Mouse (Mus musculus): ENCODE data around the gene Tmem215. TPM values are rescaled to one million over a fixed set of nuclear protein-coding genes. Genes with fewer than 3 reads are reported as not detected.

Tmem215 gene
- 0.08 TPM in 1 of 2 replicates, not detected in the other for polyA plus RNA-seq (2012; rRNA removed)

DNA sequence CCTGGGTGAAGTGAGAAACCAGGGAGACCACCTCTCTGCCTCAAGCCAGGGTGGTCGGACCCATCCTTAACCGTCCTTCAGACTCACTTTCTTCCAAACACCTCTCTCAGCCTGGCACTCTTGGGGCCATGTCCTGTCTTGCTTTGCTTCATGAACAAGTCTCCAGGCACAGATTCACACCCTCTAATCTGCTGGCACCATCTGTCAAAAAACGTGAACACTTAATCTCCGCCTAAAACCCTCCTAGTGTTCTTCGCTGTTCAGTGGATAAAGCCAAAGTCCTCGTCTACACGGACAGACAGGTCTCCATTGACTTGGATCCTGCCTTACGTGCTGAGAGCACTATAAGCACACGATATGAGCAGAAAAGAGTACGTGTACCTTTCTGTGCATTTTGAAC is at the start of gene Tmem215:
Tmem215 (plus strand) TSS at position 301 of the 400 bp plus-strand sequence.
- no peak for DNase-seq (ENCODE audit: low read depth)

- DNase-seq (ENCODE audit: low read depth), result no peak
Measured at GRCm38 (mm10) chr4:40431916-40432315, 40.1 kb upstream of the Tmem215 start.

DNA sequence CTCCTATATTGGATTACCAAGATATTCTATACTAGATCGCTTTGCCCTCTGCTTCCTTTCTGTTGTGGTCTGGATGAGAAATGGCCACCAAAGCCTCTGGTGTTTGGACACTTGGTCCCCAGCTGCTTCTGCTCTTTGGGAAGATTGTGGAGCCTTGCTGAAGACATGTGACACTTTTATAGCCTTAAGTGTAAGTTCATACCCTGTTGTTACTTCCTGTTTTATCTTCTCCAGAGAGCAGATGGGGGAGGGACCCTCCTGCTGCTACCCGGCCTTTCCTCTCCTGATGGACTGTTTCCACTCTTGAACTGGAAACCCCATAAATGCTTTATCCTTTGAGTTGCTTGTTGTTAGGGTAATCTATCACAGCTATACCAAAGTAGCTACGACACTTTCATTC is 38.6 kb upstream of the Tmem215 start:
- no peak for DNase-seq (ENCODE audit: low read depth)

GRCm38 (mm10) chr4:40434388-40434787 is 37.6 kb upstream of the Tmem215 start:
- DNase-seq (ENCODE audit: low read depth), result no peak

DNA sequence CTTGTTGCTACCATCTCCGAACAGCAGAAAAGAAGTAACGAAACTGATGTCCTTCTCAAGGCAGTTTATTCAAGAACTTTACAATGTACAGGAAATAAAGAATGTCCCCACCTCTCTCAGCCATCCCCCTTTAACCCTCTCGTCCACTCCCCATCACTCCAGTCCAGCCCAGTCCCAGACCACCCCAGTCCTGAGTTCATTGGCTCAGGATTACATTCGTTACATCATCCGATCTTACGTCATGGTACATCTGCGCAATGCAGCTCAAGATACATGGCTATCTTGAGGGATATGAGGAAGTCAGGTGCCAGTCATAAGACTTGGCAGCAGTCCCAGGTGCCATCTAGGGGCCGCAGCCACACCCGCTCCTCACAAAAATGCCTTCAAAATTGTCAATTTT is 28.4 kb upstream of the Tmem215 start:
- no peak for DNase-seq (ENCODE audit: low read depth)

- no peak for DNase-seq (ENCODE audit: low read depth)
Measured at GRCm38 (mm10) chr4:40472700-40473530, 935 bp downstream of the Tmem215 start.

DNA sequence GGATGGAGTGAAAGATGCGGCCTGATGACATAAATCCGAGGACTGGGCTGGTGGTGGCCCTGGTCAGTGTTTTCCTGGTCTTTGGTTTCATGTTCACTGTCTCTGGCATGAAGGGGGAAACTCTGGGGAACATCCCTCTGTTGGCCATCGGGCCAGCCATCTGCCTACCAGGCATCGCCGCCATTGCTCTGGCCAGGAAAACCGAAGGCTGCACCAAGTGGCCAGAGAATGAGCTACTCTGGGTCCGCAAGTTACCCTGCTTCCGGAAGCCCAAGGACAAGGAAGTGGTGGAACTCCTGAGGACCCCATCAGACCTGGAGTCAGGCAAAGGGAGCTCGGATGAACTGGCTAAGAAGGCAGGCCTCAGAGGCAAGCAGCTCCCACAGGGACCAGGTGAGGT is 1.9 kb downstream of the Tmem215 start:
- no peak for DNase-seq (ENCODE audit: low read depth)

GRCm38 (mm10) chr4:40477963-40478362 is 6.0 kb downstream of the Tmem215 start:
- no peak for DNase-seq (ENCODE audit: low read depth)

- no peak for DNase-seq (ENCODE audit: low read depth)
Measured at GRCm38 (mm10) chr4:40486546-40486945, 14.6 kb downstream of the Tmem215 start.

DNA sequence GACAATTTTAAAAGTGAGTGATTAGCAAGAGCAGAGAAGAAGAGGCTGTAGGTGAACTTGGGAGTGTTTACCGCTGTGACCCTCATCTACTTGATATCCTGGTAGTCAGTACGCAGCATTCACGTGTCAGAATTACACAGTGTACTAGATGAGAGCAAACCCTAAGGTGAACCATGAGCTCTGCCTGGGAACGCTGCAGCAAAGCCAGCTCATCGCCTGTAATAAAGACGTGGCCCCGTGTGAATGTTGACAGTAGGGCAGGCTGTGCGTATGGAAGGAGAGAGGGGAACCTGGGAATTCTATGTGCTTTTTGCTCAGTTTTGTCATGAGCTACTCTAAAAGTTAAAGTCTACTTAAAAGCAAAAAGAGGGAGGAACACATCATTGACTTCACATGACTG is 19.8 kb downstream of the Tmem215 start:
- no peak for DNase-seq (ENCODE audit: low read depth)

GRCm38 (mm10) chr4:40496354-40496753 is 24.4 kb downstream of the Tmem215 start:
- DNase-seq (ENCODE audit: low read depth), result no peak

GRCm38 (mm10) chr4:40496828-40497227 is 24.8 kb downstream of the Tmem215 start:
- DNase-seq (ENCODE audit: low read depth), result no peak

DNA sequence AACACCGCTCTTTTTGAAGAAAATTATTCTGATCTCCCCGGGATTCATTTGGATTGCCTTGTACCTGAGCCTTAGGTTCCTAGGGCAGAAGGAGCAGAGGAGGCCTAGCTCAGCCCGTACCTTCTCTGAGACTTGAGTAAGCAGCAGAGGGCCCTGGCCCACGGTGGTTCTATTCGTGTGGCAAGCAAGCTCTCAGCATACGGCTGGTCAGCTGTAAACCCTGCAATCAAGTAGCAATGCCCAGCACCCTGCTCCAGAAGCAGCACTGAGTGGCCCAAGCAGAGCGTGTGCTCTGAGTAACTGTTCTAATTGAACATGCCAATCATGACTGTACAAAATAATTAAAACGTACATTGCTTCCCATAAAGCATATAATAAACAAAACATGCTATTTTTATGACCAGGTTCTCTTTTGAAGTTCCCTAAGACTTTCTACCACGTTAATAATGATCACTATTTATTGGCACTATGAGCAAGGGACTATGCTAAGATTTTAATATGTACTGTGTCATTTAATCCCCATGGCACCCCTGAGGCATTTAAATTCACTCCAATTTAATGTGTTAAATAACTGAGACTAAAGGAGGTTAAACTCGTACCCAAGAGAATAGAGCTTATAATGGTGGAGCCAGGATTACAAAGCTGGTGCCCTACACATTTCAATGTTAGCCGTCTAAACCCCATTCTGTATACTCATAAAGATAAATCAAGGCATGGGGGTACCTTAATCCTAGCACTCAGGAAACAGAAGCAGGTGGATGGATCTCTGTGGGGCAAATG is 28.0 kb downstream of the Tmem215 start:
- no peak for DNase-seq (ENCODE audit: low read depth)

DNA sequence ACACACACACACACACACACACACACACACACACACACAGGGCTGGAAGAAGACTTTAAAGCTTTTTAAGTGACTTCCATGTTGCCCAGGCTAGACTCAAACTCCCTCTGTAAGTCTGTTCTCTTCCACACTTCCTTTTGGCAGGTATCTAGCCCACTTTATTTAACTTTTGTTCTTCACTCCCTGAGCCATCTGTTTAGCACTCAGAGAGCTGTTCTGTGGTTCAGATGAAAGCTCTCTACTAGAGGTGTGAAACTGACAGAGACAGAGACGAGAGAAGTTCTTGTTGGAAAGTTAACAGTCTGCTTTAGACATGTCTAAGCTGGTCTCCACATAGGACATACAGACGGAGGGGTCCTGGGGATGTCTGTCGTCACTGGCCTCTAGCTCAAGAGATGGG is 30.5 kb downstream of the Tmem215 start:
- no peak for DNase-seq (ENCODE audit: low read depth)

DNA sequence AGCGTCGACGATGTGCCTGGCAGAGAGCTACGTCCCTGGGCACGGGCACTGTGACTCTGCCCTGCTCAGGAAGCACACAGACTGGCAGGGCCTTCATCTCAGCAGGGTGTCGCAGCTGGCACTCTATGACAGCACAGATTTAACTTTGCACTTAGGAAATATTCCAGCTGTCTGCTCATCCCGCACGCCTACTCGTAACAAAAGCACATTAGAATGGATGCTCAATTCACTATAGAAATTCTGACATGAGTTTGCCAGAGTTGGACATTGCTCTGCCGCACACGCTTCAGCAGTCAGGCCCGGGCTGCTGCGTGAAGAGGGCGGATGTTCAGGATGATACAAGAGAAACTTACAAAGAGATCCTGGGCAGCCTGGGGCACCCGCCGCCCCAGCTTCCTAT is 37.6 kb downstream of the Tmem215 start:
- DNase-seq (ENCODE audit: low read depth), result no peak

DNA sequence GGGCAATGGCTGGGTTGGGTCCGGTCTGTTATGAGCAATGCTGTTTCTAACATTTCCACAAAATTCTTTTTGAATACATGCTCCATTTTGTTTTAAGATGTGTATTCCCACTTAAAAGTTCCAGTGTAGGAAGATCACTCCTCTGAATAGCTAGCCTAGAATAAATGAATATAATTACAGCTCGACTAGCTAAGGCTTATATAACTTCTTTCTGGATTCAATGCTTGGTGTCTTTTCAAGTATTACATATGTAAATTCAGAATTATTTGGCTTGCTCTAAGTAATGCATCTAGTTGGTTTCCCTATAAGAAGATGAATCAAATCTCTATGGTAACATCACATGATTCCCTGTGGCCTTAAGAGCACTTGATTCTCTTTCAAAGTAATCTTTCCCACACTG is 41.3 kb downstream of the Tmem215 start:
- DNase-seq (ENCODE audit: low read depth), result no peak

- DNase-seq (ENCODE audit: low read depth), result no peak
Measured at GRCm38 (mm10) chr4:40518545-40519324, 46.8 kb downstream of the Tmem215 start.

Other genes starting within 250 kb of the Tmem215 start
- 13.0 and 15.0 TPM in 2 replicates for gene Ddx58, start 232.4 kb upstream of the Tmem215 start, polyA plus RNA-seq (2012; rRNA removed)
- 23.7 and 29.1 TPM in 2 replicates for gene Smim27, start 202.6 kb upstream of the Tmem215 start, polyA plus RNA-seq (2012; rRNA removed)
- 4.1 and 6.7 TPM in 2 replicates for gene Topors, start 202.3 kb upstream of the Tmem215 start, polyA plus RNA-seq (2012; rRNA removed)
- 85.4 and 99.4 TPM in 2 replicates for gene Ndufb6, start 192.8 kb upstream of the Tmem215 start, polyA plus RNA-seq (2012; rRNA removed)
- 11.5 and 12.0 TPM in 2 replicates for gene Aptx, start 231.0 kb downstream of the Tmem215 start, polyA plus RNA-seq (2012; rRNA removed)
- 12.9 and 17.8 TPM in 2 replicates for gene Dnaja1, start 250.0 kb downstream of the Tmem215 start, polyA plus RNA-seq (2012; rRNA removed)

All from gonadal fat pad, adult 2 months (tissue).